Mouse (Mus musculus) stomach, postnatal 0 days (tissue): Measurements from ENCODE around the gene Efs. TPM values are rescaled to one million over a fixed set of nuclear protein-coding genes. Genes with fewer than 3 reads are reported as not detected.

ENCODE experiments used
- ATAC-seq: fragments of 200-750 bp; cut with Nextera tagmentation; 2 replicates; pipeline ENCODE4 v1.8.0; 2017; ENCODE audit not compliant: low FRiP score, low TSS enrichment
- DNase-seq: peaks from one replicate; pipeline ENCODE4 v3.0.0-alpha.2; 2016; ENCODE audit warnings: low spot score
- H3K27ac ChIP-seq: fragments of 300-500 bp; sonication (generic); replicated peaks from 2 replicates; pipeline ENCODE4 v1.5.1; 2014; ENCODE audit warnings: mild to moderate bottlenecking, control low read depth
- H3K27me3 ChIP-seq: fragments of 300-500 bp; sonication (generic); 2 replicates; pipeline ENCODE4 v1.6.1; 2014; ENCODE audit warnings: low read length; ENCODE audit not compliant: control insufficient read depth, insufficient read depth
- H3K36me3 ChIP-seq: fragments of 300-500 bp; sonication (generic); 2 replicates; pipeline ENCODE4 v1.6.1; 2014; ENCODE audit warnings: low read length, mixed read lengths; ENCODE audit not compliant: control insufficient read depth, insufficient read depth
- H3K4me1 ChIP-seq: fragments of 300-500 bp; sonication (generic); replicated peaks from 2 replicates; pipeline ENCODE4 v1.6.1; 2014; ENCODE audit warnings: antibody characterized with exemption; ENCODE audit not compliant: control insufficient read depth, insufficient read depth
- H3K4me2 ChIP-seq: fragments of 300-500 bp; sonication (generic); replicated peaks from 2 replicates; pipeline ENCODE4 v1.6.1; 2014; ENCODE audit warnings: low read depth, mild to moderate bottlenecking, control low read depth, moderate library complexity
- H3K4me3 ChIP-seq: fragments of 300-500 bp; sonication (generic); 2 replicates; pipeline ENCODE4 v1.5.1; 2014; ENCODE audit warnings: low read depth, low read length, control low read depth
- H3K9ac ChIP-seq: fragments of 300-500 bp; sonication (generic); 2 replicates; pipeline ENCODE4 v1.6.1; 2014; ENCODE audit warnings: mild to moderate bottlenecking, low read length, control low read depth, mixed read lengths
- H3K9me3 ChIP-seq: fragments of 300-500 bp; sonication (generic); 2 replicates; pipeline ENCODE4 v1.6.1; 2016; ENCODE audit warnings: low read length; ENCODE audit not compliant: control insufficient read depth
- CTCF ChIP-seq: IDR thresholded peaks from 2 replicates; pipeline ENCODE4 v1.5.1; 2016; ENCODE audit warnings: antibody characterized with exemption, low read depth, mild to moderate bottlenecking, moderate library complexity
- EP300 ChIP-seq: optimal IDR thresholded peaks from 2 replicates; pipeline ENCODE3; 2016; ENCODE audit warnings: antibody characterized with exemption
- WGBS: fragments of 180-500 bp; shearing (Covaris S2); extraction: QIAGEN DNeasy Blood & Tissue Kit; methylation state at CpG from one replicate; pipeline ENCODE4 v1.1.7; 2014; 5-methylcytosine and 5-hydroxymethylcytosine counted together
- polyA plus RNA-seq: library from polyadenylated mRNA; unstranded; fragments of >200 nt; fragmentation: Nextera tagmentation; extraction: Ambion mirVana; gene quantifications from 2 replicates; pipeline ENCODE4 v1.2.1, GENCODE M21; 2015

The Efs gene
- polyA plus RNA-seq, 1 experiment from 2014 or later: 14.1 TPM

GRCm38 (mm10) chr14:54877048-54877715 is 48.7 kb downstream of the Efs start, which contains the start of gene Ppp1r3e:
Gene Ppp1r3e (minus strand): TSS chr14:54877550.
- under 1% methylated on average over 56 of the region's 61 CpGs for whole genome bisulfite sequencing
- no peaks in the 10 kb centered on the region for H3K27me3 ChIP-seq
- H3K9me3 ChIP-seq: no peaks in the 10 kb centered on the region
- no peak for TF ChIP-seq EP300
- no peak; the same call in 1 of the 2 replicates for TF ChIP-seq CTCF
- H3K27ac ChIP-seq: peak within 1 kb of the TSS; percentile 88
- H3K9ac ChIP-seq: peak within 1 kb of the TSS; percentile 74
- H3K4me2 ChIP-seq: peak within 1 kb of the TSS; percentile 98
- no peaks in the 10 kb centered on the region for H3K4me1 ChIP-seq
- H3K36me3 ChIP-seq: no peaks in the 10 kb centered on the region
- peak; percentile 81 for ATAC-seq
- H3K4me3 ChIP-seq: peak within 1 kb of the TSS; percentile 71
- peak; percentile 81 for DNase-seq

- Histone ChIP-seq H3K4me3 (peak overlapping the region; percentile 71), H3K4me1 (no peaks in the 10 kb centered on the region), H3K27me3 (no peaks in the 10 kb centered on the region), H3K27ac (peak overlapping the region; percentile 88), H3K4me2 (peak overlapping the region; percentile 98), H3K36me3 (no peaks in the 10 kb centered on the region), H3K9me3 (no peaks in the 10 kb centered on the region), H3K9ac (peak overlapping the region; percentile 74)
- TF ChIP-seq EP300 (no peak), CTCF (no peak)
- DNase-seq (peak; percentile 91), ATAC-seq (peak; percentile 90)
- WGBS: 1% methylated on average over 42 of the region's 72 CpGs
Observed at GRCm38 (mm10) chr14:54876539-54877047, 49.3 kb downstream of the Efs start.

GRCm38 (mm10) chr14:54875844-54876538 is 49.9 kb downstream of the Efs start:
- ATAC-seq: peak; percentile 43
- DNase-seq: no peak
- WGBS: 4% methylated on average over 36 of the region's 36 CpGs

GRCm38 (mm10) chr14:54874165-54874564 is 51.8 kb downstream of the Efs start:
- Histone ChIP-seq H3K4me2 (no peak overlapping the region), H3K4me3 (no peak overlapping the region), H3K36me3 (no peaks in the 10 kb centered on the region), H3K27me3 (no peaks in the 10 kb centered on the region), H3K4me1 (no peaks in the 10 kb centered on the region), H3K9me3 (no peaks in the 10 kb centered on the region), H3K9ac (no peak overlapping the region), H3K27ac (no peak overlapping the region)
- 92% methylated on average over 3 of the region's 3 CpGs for WGBS
- DNase-seq (no peak), ATAC-seq (no peak)
- TF ChIP-seq EP300: no peak
- no peak for TF ChIP-seq CTCF

More at GRCm38 (mm10) chr14:54875844-54876538, 49.9 kb downstream of the Efs start:
- H3K4me2 ChIP-seq: peak overlapping the region; percentile 98
- no peaks in the 10 kb centered on the region for H3K4me1 ChIP-seq
- H3K27me3 ChIP-seq: no peaks in the 10 kb centered on the region
- H3K9ac ChIP-seq: peak overlapping the region; percentile 74
- TF ChIP-seq CTCF: no peak
- TF ChIP-seq EP300: no peak
- peak overlapping the region; percentile 88 for H3K27ac ChIP-seq
- H3K9me3 ChIP-seq: no peaks in the 10 kb centered on the region
- peak overlapping the region; percentile 71 for H3K4me3 ChIP-seq
- no peaks in the 10 kb centered on the region for H3K36me3 ChIP-seq

GRCm38 (mm10) chr14:54870861-54871260 is 55.1 kb downstream of the Efs start, which contains the start of gene Homez:
Gene Homez (minus strand): TSS chr14:54870961.
- WGBS: 82% methylated on average over 5 of the region's 5 CpGs
- Histone ChIP-seq H3K4me2 (no peak within 1 kb of the TSS), H3K4me3 (no peak within 1 kb of the TSS), H3K9me3 (no peaks in the 10 kb centered on the region), H3K27me3 (no peaks in the 10 kb centered on the region), H3K27ac (no peak within 1 kb of the TSS), H3K9ac (no peak within 1 kb of the TSS), H3K36me3 (no peaks in the 10 kb centered on the region), H3K4me1 (no peaks in the 10 kb centered on the region)
- TF ChIP-seq CTCF (no peak), EP300 (no peak)
- ATAC-seq (no peak), DNase-seq (no peak)

- Histone ChIP-seq H3K4me2 (no peak overlapping the region), H3K4me3 (no peak overlapping the region), H3K4me1 (no peaks in the 10 kb centered on the region), H3K36me3 (no peaks in the 10 kb centered on the region), H3K9me3 (no peaks in the 10 kb centered on the region), H3K27ac (no peak overlapping the region), H3K9ac (no peak overlapping the region), H3K27me3 (no peaks in the 10 kb centered on the region)
- no peak for ATAC-seq
- DNase-seq: no peak
- TF ChIP-seq CTCF (no peak), EP300 (no peak)
- WGBS: 86% methylated on average over 4 of the region's 4 CpGs
Observed at GRCm38 (mm10) chr14:54868026-54868425, 57.9 kb downstream of the Efs start.
